Mouse (Mus musculus) heart, embryonic 12.5 days (tissue): ENCODE measurements around the gene Acta2. TPM values are rescaled to one million over a fixed set of nuclear protein-coding genes. Genes with fewer than 3 reads are reported as not detected.

Experiments
- polyA plus RNA-seq: library from polyadenylated mRNA; unstranded; fragments of >200 nt; fragmentation: Nextera tagmentation; extraction: Ambion mirVana; gene quantifications from 2 replicates; pipeline ENCODE4 v1.2.1, GENCODE M21; 2016

Gene Acta2
- polyA plus RNA-seq, 1 experiment from 2014 or later = 1,019 TPM

Other genes with a start within 250 kb of the Acta2 start
- gene Lipk, start 247.3 kb downstream of the Acta2 start, polyA plus RNA-seq = not detected in 2 replicates
- not detected in 2 replicates for gene Lipn, start 188.2 kb downstream of the Acta2 start, polyA plus RNA-seq
- gene Lipm, start 154.7 kb downstream of the Acta2 start, polyA plus RNA-seq = not detected in 2 replicates
- gene Ankrd22, start 89.5 kb downstream of the Acta2 start, polyA plus RNA-seq = not detected in 2 replicates
- gene Stambpl1, start 63.4 kb downstream of the Acta2 start, polyA plus RNA-seq = 5.2 and 6.9 TPM in 2 replicates
- 2.2 and 2.4 TPM in 2 replicates for gene Fas, start 35.1 kb upstream of the Acta2 start, polyA plus RNA-seq
- 3.3 and 4.6 TPM in 2 replicates for gene Ch25h, start 219.6 kb upstream of the Acta2 start, polyA plus RNA-seq